Mouse (Mus musculus) lung, adult 2 months (tissue): ENCODE data around the gene Stim1. TPM values are rescaled to one million over a fixed set of nuclear protein-coding genes. Genes with fewer than 3 reads are reported as not detected.

ENCODE experiments used
- DNase-seq: peaks from one replicate; pipeline ENCODE4 v3.0.0; 2022
- H3K4me1 ChIP-seq: fragments of 200-500 bp; 2 replicates; pipeline ENCODE4 v1.6.1; 2011; ENCODE audit warnings: low read length; ENCODE audit not compliant: control insufficient read depth, insufficient read depth
- H3K4me3 ChIP-seq: fragments of 200-500 bp; replicated peaks from 2 replicates; pipeline ENCODE3; 2011; ENCODE audit warnings: low read depth, mild to moderate bottlenecking, control low read depth, low read length; ENCODE audit errors: extremely low read depth
- CTCF ChIP-seq: fragments of 200-500 bp; IDR thresholded peaks from 2 replicates; pipeline ENCODE4 v1.5.1; 2011; ENCODE audit warnings: mild to moderate bottlenecking, low read length, control low read depth; ENCODE audit not compliant: insufficient read depth
- POLR2A ChIP-seq: fragments of 200-500 bp; IDR thresholded peaks from 2 replicates; pipeline ENCODE4 v1.6.1; 2011; ENCODE audit warnings: low read depth, mild to moderate bottlenecking, control low read depth, low read length, borderline replicate concordance; ENCODE audit errors: extremely low read depth
- WGBS: fragments of 180-500 bp; shearing (Covaris S2); methylation state at CpG from one replicate; pipeline ENCODE4 v1.1.7; 2018; 5-methylcytosine and 5-hydroxymethylcytosine counted together
- polyA plus RNA-seq: library from polyadenylated mRNA; depleted of rRNA; stranded (reverse); fragments of >200 nt; gene quantifications from 2 replicates; pipeline ENCODE4 v1.2.3, GENCODE M21; 2012

The Stim1 gene
- polyA plus RNA-seq, 1 experiment, result 78.7 TPM

GRCm38 (mm10) chr7:102337898-102338297 lies 70.3 kb downstream of the Stim1 start:
- DNase-seq, result peak; percentile 32
- WGBS, result under 1% methylated on average over 3 of the region's 3 CpGs
- Histone ChIP-seq H3K4me3 (no peak overlapping the region), H3K4me1 (peaks cover 4% of the 10 kb centered on the region; the same call in 1 of the 2 replicates)
- no peak for TF ChIP-seq POLR2A
- TF ChIP-seq CTCF, result no peak

GRCm38 (mm10) chr7:102338956-102339355 lies 71.3 kb downstream of the Stim1 start:
- H3K4me3 ChIP-seq, result no peak overlapping the region
- WGBS, result 87% methylated on average over 3 of the region's 3 CpGs
- DNase-seq, result no peak
- TF ChIP-seq POLR2A, result no peak
- no peak for TF ChIP-seq CTCF
- peaks cover 4% of the 10 kb centered on the region; the same call in 1 of the 2 replicates for H3K4me1 ChIP-seq

GRCm38 (mm10) chr7:102345893-102346292 lies 78.3 kb downstream of the Stim1 start:
- DNase-seq, result no peak
- H3K4me1 ChIP-seq, result peaks cover 5% of the 10 kb centered on the region
- no peak overlapping the region for H3K4me3 ChIP-seq
- TF ChIP-seq POLR2A, result no peak
- no peak for TF ChIP-seq CTCF
- WGBS, result 48% methylated on average over 2 of the region's 2 CpGs

- H3K4me3 ChIP-seq, result no peak overlapping the region
- H3K4me1 ChIP-seq, result peaks cover 5% of the 10 kb centered on the region
- TF ChIP-seq POLR2A (no peak), CTCF (no peak)
- WGBS, result 46% methylated on average over 3 of the region's 3 CpGs
- no peak for DNase-seq
These were observed 79.7 kb downstream of the Stim1 start for GRCm38 (mm10) chr7:102347327-102347726.

- Histone ChIP-seq H3K4me3 (no peak overlapping the region), H3K4me1 (peaks cover 5% of the 10 kb centered on the region)
- no peak for DNase-seq
- no peak for TF ChIP-seq POLR2A
- WGBS, result 60% methylated on average over 2 of the region's 2 CpGs
These were observed 81.1 kb downstream of the Stim1 start for GRCm38 (mm10) chr7:102348681-102349080.

- WGBS, result 59% methylated on average over 5 of the region's 5 CpGs
- Histone ChIP-seq H3K4me3 (no peak overlapping the region), H3K4me1 (peaks cover 5% of the 10 kb centered on the region)
- TF ChIP-seq POLR2A, result no peak
- no peak for TF ChIP-seq CTCF
- no peak for DNase-seq
These were observed 81.6 kb downstream of the Stim1 start for GRCm38 (mm10) chr7:102349236-102349635.

GRCm38 (mm10) chr7:102353420-102353819 lies 85.8 kb downstream of the Stim1 start:
- H3K4me1 ChIP-seq, result no peaks in the 10 kb centered on the region; the same call in 1 of the 2 replicates
- H3K4me3 ChIP-seq, result no peak overlapping the region
- no peak for DNase-seq
- WGBS, result 36% methylated on average over 1 of the region's 1 CpGs
- TF ChIP-seq POLR2A, result no peak
- TF ChIP-seq CTCF, result no peak

- WGBS, result 93% methylated on average over 3 of the region's 3 CpGs
- TF ChIP-seq POLR2A (no peak), CTCF (no peak)
- H3K4me1 ChIP-seq, result no peaks in the 10 kb centered on the region; the same call in 1 of the 2 replicates
- H3K4me3 ChIP-seq, result no peak overlapping the region
- no peak for DNase-seq
These were observed 90.5 kb downstream of the Stim1 start for GRCm38 (mm10) chr7:102358124-102358523.

GRCm38 (mm10) chr7:102361297-102361696 lies 93.7 kb downstream of the Stim1 start:
- 23% methylated on average over 2 of the region's 2 CpGs for WGBS
- Histone ChIP-seq H3K4me1 (no peaks in the 10 kb centered on the region; the same call in 1 of the 2 replicates), H3K4me3 (no peak overlapping the region)
- no peak for DNase-seq
- TF ChIP-seq CTCF (no peak), POLR2A (no peak)

- TF ChIP-seq CTCF, result no peak
- H3K4me3 ChIP-seq, result no peak overlapping the region
- no peak for DNase-seq
- WGBS, result 67% methylated on average over 1 of the region's 1 CpGs
- H3K4me1 ChIP-seq, result no peaks in the 10 kb centered on the region; the same call in 1 of the 2 replicates
These were observed 96.2 kb downstream of the Stim1 start for GRCm38 (mm10) chr7:102363853-102364252.

GRCm38 (mm10) chr7:102369661-102370060 lies 102.1 kb downstream of the Stim1 start:
- Histone ChIP-seq H3K4me3 (no peak overlapping the region), H3K4me1 (no peaks in the 10 kb centered on the region)
- no peak for TF ChIP-seq POLR2A
- peak; percentile 46; the same call in 1 of the 2 replicates for TF ChIP-seq CTCF
- no peak for DNase-seq
- 47% methylated on average over 4 of the region's 4 CpGs for WGBS
